Mouse (Mus musculus): ENCODE data around the gene 1600015I10Rik.
"Not testable (repeated sequence)": the region's sequence is repeated elsewhere in the genome, so short reads cannot be mapped to it uniquely, and the experiment has no call there.

1600015I10Rik gene

GRCm38 (mm10) chr6:48929595-48929994, at the start of gene 1600015I10Rik:
TSS of gene 1600015I10Rik (plus strand) at chr6:48929895.
- DNase-seq: no peak

GRCm38 (mm10) chr6:48894203-48894602, 35.5 kb upstream of the 1600015I10Rik start:
- no peak for DNase-seq

GRCm38 (mm10) chr6:48894938-48895818, 34.5 kb upstream of the 1600015I10Rik start:
- no peak for DNase-seq

- no peak for DNase-seq
Measured at GRCm38 (mm10) chr6:48895941-48896340, 33.8 kb upstream of the 1600015I10Rik start.

GRCm38 (mm10) chr6:48896956-48897355, 32.7 kb upstream of the 1600015I10Rik start:
- no peak for DNase-seq

- not testable (repeated sequence) for DNase-seq
Measured at GRCm38 (mm10) chr6:48901316-48901715, 28.4 kb upstream of the 1600015I10Rik start.

- DNase-seq: no peak
Measured at GRCm38 (mm10) chr6:48902511-48903406, 26.9 kb upstream of the 1600015I10Rik start.

- no peak for DNase-seq
Measured at GRCm38 (mm10) chr6:48903437-48903836, 26.3 kb upstream of the 1600015I10Rik start.

GRCm38 (mm10) chr6:48905606-48906005, 24.1 kb upstream of the 1600015I10Rik start:
- no peak for DNase-seq

GRCm38 (mm10) chr6:48906371-48906770, 23.3 kb upstream of the 1600015I10Rik start:
- DNase-seq: no peak

- no peak for DNase-seq
Measured at GRCm38 (mm10) chr6:48909229-48909628, 20.5 kb upstream of the 1600015I10Rik start.

- DNase-seq: no peak
Measured at GRCm38 (mm10) chr6:48912033-48912432, 17.7 kb upstream of the 1600015I10Rik start.

GRCm38 (mm10) chr6:48913587-48913986, 16.1 kb upstream of the 1600015I10Rik start:
- no peak for DNase-seq

- no peak for DNase-seq
Measured at GRCm38 (mm10) chr6:48949596-48949995, 19.9 kb downstream of the 1600015I10Rik start.

- no peak for DNase-seq
Measured at GRCm38 (mm10) chr6:48950676-48951075, 21.0 kb downstream of the 1600015I10Rik start.

- DNase-seq: no peak
Measured at GRCm38 (mm10) chr6:48951630-48952029, 21.9 kb downstream of the 1600015I10Rik start.

GRCm38 (mm10) chr6:48953220-48953619, 23.5 kb downstream of the 1600015I10Rik start:
- DNase-seq: no peak

- no peak for DNase-seq
Measured at GRCm38 (mm10) chr6:48954211-48954610, 24.5 kb downstream of the 1600015I10Rik start.

- DNase-seq: no peak
Measured at GRCm38 (mm10) chr6:48954946-48955345, 25.3 kb downstream of the 1600015I10Rik start.

GRCm38 (mm10) chr6:48956785-48957184, 27.1 kb downstream of the 1600015I10Rik start:
- DNase-seq: no peak

- DNase-seq: no peak
Measured at GRCm38 (mm10) chr6:48958053-48958452, 28.4 kb downstream of the 1600015I10Rik start.

GRCm38 (mm10) chr6:48959151-48959550, 29.5 kb downstream of the 1600015I10Rik start:
- not testable (repeated sequence) for DNase-seq

GRCm38 (mm10) chr6:48966696-48967095, 37.0 kb downstream of the 1600015I10Rik start:
- not testable (repeated sequence) for DNase-seq

Data from cerebellum, adult 11 months (tissue).